Mouse (Mus musculus) liver, adult 2 months (tissue): ENCODE data around the gene Grip2.

ENCODE experiments used
- CTCF ChIP-seq: fragments of 200-500 bp; IDR thresholded peaks from 2 replicates; pipeline ENCODE4 v1.5.1; 2011; ENCODE audit warnings: low read depth, low read length, control low read depth
- POLR2A ChIP-seq: fragments of 200-500 bp; IDR thresholded peaks from 2 replicates; pipeline ENCODE4 v1.6.1; 2011; ENCODE audit warnings: low read length, control low read depth; ENCODE audit not compliant: insufficient read depth; ENCODE audit errors: extremely low read depth

DNA sequence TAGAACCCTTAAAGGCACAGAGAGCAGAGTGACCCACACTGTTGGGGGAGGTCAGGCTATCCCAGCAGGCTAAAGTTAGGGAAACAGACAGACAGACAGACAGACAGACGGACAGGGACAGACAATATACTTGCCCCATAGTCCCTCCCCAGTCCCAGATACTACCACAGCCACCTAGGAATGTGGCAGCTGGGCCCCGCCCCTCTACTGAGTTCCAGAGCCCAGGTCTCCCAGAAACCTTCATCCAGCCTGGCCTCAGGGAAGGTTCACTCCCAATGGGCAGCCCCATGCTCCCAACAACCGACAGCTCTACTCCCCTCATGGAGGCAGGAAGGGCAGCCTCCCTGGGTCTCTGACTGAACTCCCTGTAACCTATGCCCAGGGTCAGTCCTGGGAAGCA lies 31.4 kb downstream of the Grip2 start:
- TF ChIP-seq POLR2A (no peak), CTCF (no peak)
